Mouse (Mus musculus) heart, adult 9 months (tissue): ENCODE data around the gene Tigd2.
"Not testable (repeated sequence)": the region's sequence is repeated elsewhere in the genome, so short reads cannot be mapped to it uniquely, and the experiment has no call there.

Experiments used
- DNase-seq, 2 experiments: peaks; one replicate each; pipeline ENCODE4 v3.0.0; 2022; ENCODE audit warnings: low spot score in 2 of 2

Tigd2 gene

DNA sequence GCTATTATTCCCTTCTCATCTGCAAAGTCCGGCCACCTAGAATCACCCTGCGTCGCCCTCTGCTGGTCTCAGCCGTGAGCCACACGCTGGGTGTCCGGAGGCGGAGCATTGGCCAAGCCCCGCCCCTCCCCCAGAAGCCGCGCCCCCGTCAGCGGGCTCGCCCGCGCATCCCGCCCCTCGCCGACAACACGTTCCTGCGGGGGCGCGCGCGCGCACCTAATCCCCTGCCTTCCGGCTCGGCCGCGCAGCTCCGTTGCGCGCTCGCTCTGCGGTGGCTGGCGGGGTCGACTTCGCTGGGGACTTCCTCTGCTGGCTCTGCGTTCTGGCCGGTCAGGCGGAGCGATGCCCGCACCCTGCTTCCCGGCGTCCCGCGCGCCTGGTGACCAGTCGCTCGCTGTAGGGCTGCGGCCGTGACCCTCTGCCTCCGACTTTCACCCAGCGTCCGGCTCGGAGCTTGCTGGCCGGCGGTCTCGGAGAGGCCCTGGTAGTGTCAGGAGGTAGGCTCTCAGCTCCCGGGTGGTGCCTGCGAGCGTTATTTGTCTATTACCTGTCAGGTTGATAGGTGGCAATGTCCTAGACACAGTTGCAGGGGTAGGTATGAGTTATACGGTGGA lies at the start of gene Tigd2:
Tigd2 (plus strand) TSS at position 186 of the 614 bp plus-strand sequence.
- peak; percentile 89 to 91 for DNase-seq

- DNase-seq, result no peak
Observed at GRCm38 (mm10) chr6:59161801-59162478, 46.7 kb upstream of the Tigd2 start.

DNA sequence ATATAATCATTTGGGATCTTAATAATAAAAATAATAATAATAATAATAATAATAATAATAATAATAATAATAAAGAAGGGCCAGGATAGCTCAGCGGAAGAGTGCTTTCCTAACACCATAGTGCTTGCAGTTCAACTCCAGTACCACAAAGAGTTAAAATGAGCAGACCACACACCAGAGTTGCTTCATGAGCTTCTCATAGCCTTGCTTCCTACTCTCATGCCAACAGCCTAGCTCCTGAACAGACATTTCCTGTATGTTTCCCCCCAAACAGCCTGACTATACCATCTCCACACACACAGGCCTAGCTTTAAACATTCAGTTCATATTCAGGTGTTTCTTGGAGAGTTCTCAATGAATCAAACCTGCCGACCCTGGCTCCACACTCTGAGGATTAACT lies 45.8 kb upstream of the Tigd2 start:
- no peak for DNase-seq

DNA sequence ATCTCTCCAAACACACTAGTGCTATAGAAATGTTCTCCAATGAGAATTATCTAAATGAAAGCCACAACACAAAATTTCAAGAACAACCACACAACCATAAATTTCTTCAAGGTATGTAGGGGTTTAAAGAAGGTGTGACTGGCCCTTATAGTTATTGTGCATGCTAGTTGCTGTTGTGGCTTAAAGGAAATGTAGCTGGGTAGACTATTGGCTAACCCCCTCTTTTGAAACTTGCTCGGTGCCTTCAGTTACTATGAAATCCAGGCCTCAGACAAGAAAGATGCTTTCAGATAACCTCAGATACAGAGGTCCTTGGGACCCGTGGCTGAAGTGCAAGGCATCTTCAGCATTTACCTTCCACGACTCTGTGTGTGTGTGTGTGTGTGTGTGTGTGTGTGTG lies 45.3 kb upstream of the Tigd2 start:
- no peak for DNase-seq

- DNase-seq, result no peak
Observed at GRCm38 (mm10) chr6:59168939-59169338, 39.7 kb upstream of the Tigd2 start.

- no peak for DNase-seq
Observed at GRCm38 (mm10) chr6:59171230-59171629, 37.4 kb upstream of the Tigd2 start.

DNA sequence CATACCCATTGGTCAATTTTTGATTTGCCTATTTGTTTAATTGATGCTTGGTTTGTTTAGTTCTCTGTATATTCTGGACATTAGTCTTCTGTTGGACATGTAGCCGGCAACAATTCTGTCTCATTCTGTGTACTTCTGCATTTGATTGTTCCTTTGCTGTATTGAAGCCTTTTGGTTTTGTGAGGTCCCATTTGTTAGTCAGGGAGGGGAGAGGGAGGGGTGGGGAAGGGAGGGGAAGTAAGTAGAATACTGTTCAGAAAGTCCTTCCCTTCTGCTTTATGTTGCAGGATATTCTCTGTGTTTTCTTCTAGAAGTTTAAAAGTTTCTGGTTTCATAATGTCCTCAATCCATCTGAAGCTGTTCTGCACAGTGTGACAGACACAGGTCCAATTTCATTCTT lies 34.7 kb upstream of the Tigd2 start:
- no peak for DNase-seq

GRCm38 (mm10) chr6:59178051-59178450 lies 30.6 kb upstream of the Tigd2 start:
- no peak for DNase-seq

DNA sequence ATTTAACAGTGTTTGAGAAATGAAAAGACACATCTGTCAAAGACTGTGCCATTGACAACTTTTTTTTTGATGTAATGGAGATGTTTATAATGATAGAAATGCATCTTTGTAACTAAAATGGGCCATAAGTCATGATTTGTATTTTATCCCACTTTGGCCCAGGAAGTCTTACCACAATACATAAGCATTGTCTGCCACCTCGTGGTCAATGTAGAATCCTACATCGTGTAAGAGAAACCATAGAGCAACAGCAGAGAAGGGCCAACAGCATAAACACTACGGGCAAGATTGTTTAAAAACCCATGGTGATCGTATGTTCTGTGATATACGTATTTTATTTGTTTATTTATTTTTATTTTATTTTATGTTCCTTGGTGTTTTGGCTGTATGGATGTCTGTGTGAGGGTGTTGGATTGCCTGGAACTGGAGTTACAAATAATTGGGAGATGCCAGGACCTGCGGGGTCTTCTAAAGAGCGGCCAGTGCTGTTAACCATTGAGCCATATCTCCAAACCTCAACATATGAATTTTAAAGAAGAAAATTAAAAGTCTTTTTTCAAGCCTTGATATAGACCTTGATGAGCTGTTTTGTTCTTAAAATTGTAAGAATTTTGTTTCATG lies 28.2 kb upstream of the Tigd2 start:
- peak; percentile 32 to 64 for DNase-seq

GRCm38 (mm10) chr6:59185010-59185699 lies 23.5 kb upstream of the Tigd2 start:
- DNase-seq, result peak; percentile 60 to 61

GRCm38 (mm10) chr6:59190006-59190405 lies 18.7 kb upstream of the Tigd2 start:
- DNase-seq, result no peak

- DNase-seq, result not testable (repeated sequence)
Observed at GRCm38 (mm10) chr6:59194518-59194917, 14.2 kb upstream of the Tigd2 start.

DNA sequence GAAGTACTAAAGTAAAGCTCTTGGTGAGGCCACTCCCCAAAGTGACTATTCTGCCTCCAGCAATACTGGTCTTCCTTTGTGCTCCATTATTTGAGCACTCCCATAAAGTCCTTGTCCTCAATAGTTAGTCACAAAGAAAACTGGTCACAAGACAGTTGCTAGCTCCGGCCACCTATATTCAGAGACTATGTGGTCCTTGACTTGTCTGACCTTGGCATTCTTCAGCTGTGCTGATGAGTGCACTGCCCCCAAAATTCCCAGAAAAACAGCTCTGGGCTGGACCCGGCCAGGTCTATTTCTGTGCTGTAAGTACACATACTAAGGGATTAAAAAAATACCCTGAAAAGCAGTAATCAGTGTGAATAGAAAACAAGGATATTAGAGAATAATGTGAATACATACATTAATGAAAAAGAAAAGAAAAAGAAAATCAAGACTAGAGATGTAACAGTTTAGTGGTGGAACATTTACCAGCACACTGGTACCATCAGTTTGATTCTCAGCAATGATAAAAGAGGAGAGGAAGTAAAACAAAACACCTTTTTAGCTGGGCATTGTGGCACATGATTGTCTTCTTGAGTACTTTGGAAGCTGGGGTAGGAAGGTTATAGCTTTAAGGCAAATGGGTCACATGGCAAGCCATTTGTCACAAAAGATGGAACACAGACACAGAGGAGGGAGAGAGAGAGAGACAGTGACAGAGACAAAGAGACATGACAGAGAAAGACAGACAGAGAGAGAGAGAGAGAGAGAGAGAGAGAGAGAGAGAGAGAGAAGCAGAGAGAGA lies 12.6 kb upstream of the Tigd2 start:
- DNase-seq, result no peak

GRCm38 (mm10) chr6:59196746-59197145 lies 11.9 kb upstream of the Tigd2 start:
- DNase-seq, result peak in 1 of 2 experiments; percentile 12

GRCm38 (mm10) chr6:59198356-59198755 lies 10.3 kb upstream of the Tigd2 start:
- DNase-seq, result no peak

DNA sequence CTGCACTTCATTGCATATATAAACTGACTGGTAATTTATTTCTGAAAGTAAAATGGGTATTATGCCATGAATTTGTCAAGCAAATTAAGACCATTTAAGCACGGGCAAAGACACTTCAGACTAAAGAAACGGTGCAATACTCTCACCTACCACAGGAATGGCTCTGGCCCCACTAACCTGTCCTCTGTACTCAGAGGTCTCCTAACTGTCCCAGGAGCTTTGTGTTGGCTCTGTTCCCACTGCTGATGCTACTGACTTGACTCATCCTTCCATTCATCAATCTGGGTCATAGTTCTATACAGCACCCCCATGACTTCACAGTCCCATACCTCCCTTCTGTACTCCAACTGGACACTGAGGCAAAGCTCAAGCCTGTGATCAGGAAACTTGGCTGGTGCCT lies 9.6 kb upstream of the Tigd2 start:
- no peak for DNase-seq

GRCm38 (mm10) chr6:59207561-59207960 lies 1.1 kb upstream of the Tigd2 start:
- no peak for DNase-seq

GRCm38 (mm10) chr6:59209299-59209707 lies 633 bp downstream of the Tigd2 start:
- peak in 1 of 2 experiments; percentile 43 for DNase-seq

DNA sequence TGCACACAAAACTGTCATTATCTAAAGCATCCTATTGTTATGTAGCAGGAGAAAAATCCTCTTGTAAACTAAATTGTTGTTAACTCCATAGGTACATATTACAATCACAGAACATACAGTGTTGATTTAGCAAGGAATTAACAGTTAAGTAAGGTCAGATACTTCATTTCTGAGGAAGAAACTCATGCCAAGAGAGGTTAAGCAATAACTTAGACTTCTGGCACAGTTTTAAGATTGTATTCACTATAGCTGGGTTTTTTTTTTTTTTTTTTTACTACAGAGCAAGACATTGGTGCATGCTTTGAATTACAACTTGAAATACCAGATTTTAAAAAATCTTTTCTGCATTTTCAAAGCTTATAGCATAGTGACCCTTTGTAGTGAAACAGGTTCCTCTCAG lies 24.5 kb downstream of the Tigd2 start:
- no peak for DNase-seq

GRCm38 (mm10) chr6:59233651-59234050 lies 25.0 kb downstream of the Tigd2 start:
- DNase-seq, result no peak

GRCm38 (mm10) chr6:59249675-59250074 lies 41.0 kb downstream of the Tigd2 start:
- DNase-seq, result peak in 1 of 2 experiments; percentile 11

GRCm38 (mm10) chr6:59250536-59250935 lies 41.9 kb downstream of the Tigd2 start:
- no peak for DNase-seq
